Mouse (Mus musculus): ENCODE measurements around the gene Zfp989.
"Not testable (repeated sequence)": the region's sequence is repeated elsewhere in the genome, so short reads cannot be mapped to it uniquely, and the experiment has no call there.

Zfp989 gene

GRCm38 (mm10) chr4:146971757-146972156, at the start of gene Zfp989:
Gene Zfp989, plus strand, starts transcription at chr4:146971976.
- not testable (repeated sequence) for DNase-seq

- DNase-seq = no peak
These were observed 39.3 kb upstream of the Zfp989 start for GRCm38 (mm10) chr4:146932311-146933082.

DNA sequence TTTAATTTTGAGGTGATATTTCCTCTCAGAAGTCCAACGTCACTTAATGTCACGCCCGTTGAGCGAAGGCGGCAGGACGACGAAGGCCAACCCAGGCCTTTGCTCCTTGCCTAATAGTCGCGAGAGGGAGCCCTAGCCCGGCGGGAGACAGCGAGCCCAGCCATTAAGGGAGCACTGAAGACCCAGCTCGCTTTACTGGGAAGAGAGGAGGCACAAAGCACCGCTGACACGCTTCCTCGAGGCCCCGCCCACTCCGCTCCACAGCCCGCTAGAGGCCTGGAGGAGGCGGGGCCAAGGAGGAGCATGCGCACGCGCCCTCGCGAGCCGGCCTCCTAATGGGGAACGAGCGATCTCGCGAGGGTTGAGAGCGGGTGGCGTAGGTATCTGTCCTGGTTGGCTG, 30.1 kb upstream of the Zfp989 start:
- DNase-seq = not testable (repeated sequence)

DNA sequence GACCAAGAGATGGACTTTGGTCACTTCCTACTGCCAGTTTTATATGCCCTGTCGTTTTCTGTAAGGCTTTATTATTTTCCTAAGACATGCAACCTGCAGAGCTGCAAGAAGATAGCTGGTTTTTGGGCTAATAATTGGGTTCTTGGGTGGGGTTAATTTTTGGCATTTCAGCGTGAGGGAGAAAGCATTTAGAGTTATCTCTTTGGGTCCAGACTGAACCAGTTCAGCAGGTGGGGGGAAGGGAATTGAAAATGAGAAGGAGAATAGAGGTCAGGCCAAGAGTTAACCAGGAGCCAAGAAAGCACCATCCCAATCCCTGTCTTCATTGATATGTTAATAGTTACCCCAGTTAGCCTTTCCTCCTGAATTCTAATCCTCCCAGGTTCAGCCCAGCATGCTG, 4.8 kb downstream of the Zfp989 start:
- not testable (repeated sequence) for DNase-seq

DNA sequence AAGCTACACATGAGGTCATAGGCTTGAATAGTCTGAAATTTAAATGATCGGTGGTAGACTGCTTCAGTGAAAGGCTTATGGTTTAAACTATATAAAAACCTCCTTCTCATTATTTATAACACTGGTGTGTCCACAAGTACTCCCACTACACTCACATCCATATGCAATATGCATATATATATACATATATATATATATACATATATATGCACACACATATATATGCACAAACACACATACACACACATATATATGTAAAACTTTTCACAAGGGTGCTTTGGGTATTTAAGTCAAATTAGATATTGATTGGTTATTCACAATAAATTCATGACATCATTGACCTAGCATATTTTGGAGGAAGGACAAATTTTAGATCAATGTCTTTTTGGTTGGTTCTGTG, 46.6 kb downstream of the Zfp989 start:
- not testable (repeated sequence) for DNase-seq

DNA sequence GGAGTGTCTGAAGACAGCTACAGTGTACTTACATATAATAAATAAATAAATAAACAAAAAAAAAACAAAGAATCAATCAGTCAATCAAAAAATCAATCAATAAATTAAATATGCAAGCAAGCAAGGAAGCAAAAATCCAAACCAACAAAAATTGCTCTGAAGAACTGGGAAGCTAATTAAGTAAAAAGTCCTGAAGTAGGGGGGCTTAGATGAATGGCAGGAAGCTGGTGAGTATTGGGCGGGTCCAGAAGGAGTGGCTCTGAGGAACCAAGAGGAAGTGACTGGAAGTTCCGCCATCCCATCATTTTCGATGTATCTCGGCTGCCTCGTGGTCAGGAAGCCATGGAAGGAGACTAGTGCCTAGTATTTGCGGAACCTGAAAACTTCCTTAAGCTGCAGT, 49.8 kb downstream of the Zfp989 start, which contains the start of gene Rex2:
Rex2 (plus strand) TSS at position 301 of the 400 bp plus-strand sequence.
- not testable (repeated sequence) for DNase-seq

- DNase-seq = not testable (repeated sequence)
These were observed 54.6 kb downstream of the Zfp989 start for GRCm38 (mm10) chr4:147026374-147026773.

GRCm38 (mm10) chr4:147031308-147032036, 59.7 kb downstream of the Zfp989 start:
- DNase-seq = not testable (repeated sequence)
